Mouse (Mus musculus) ES-Bruce4 (cell line): ENCODE measurements around the gene Slc9a9. TPM values are rescaled to one million over a fixed set of nuclear protein-coding genes. Genes with fewer than 3 reads are reported as not detected.

Source experiments
- H3K27ac ChIP-seq: 2 replicates; pipeline ENCODE4 v1.5.1; 2012; ENCODE audit warnings: low read length, inconsistent platforms; ENCODE audit not compliant: insufficient read depth
- H3K27me3 ChIP-seq: 2 replicates; pipeline ENCODE4 v1.6.1; 2012; ENCODE audit warnings: mild to moderate bottlenecking, low read length, inconsistent platforms; ENCODE audit not compliant: control insufficient read depth, poor library complexity, insufficient read depth, severe bottlenecking
- H3K36me3 ChIP-seq: 2 replicates; pipeline ENCODE4 v1.6.1; 2012; ENCODE audit warnings: inconsistent platforms, mild to moderate bottlenecking, low read length, moderate library complexity; ENCODE audit not compliant: control insufficient read depth, poor library complexity, insufficient read depth, severe bottlenecking
- H3K4me1 ChIP-seq: one replicate; pipeline ENCODE4 v1.8.1; 2011; ENCODE audit warnings: low read length; ENCODE audit not compliant: control insufficient read depth, insufficient read depth
- H3K4me3 ChIP-seq: 2 replicates; pipeline ENCODE4 v1.5.1; 2011; ENCODE audit warnings: low read depth, mild to moderate bottlenecking, low read length
- H3K9ac ChIP-seq: 2 replicates; pipeline ENCODE4 v1.6.1; 2012; ENCODE audit warnings: low read depth, mild to moderate bottlenecking, inconsistent platforms; ENCODE audit not compliant: poor library complexity, severe bottlenecking
- H3K9me3 ChIP-seq: replicated peaks from 2 replicates; pipeline ENCODE4 v1.6.1; 2012; ENCODE audit warnings: mild to moderate bottlenecking, low read length, inconsistent platforms; ENCODE audit not compliant: control insufficient read depth, poor library complexity, insufficient read depth, severe bottlenecking
- CTCF ChIP-seq: IDR thresholded peaks from one replicate; pipeline ENCODE4 v1.8.1; 2011; ENCODE audit warnings: low read depth, low read length
- EP300 ChIP-seq: IDR thresholded peaks from 2 replicates; pipeline ENCODE4 v1.6.1; 2011; ENCODE audit warnings: low read depth, low read length; ENCODE audit not compliant: insufficient read depth
- POLR2A ChIP-seq: IDR thresholded peaks from one replicate; pipeline ENCODE4 v1.8.1; 2011; ENCODE audit warnings: low read length; ENCODE audit not compliant: insufficient read depth
- polyA plus RNA-seq: library from polyadenylated mRNA; stranded (reverse); fragments of >200 nt; gene quantifications from 2 replicates; pipeline ENCODE4 v1.2.4, GENCODE M21; 2011; ENCODE audit warnings: low read depth; ENCODE audit not compliant: missing spikeins, insufficient read depth, insufficient read length

Slc9a9 gene
- polyA plus RNA-seq, 1 experiment, result not detected

GRCm38 (mm10) chr9:95020136-95020706 lies 350.5 kb downstream of the Slc9a9 start:
- Histone ChIP-seq H3K9ac (no peak overlapping the region), H3K36me3 (no peaks in the 10 kb centered on the region), H3K27me3 (no peaks in the 10 kb centered on the region), H3K9me3 (no peaks in the 10 kb centered on the region), H3K4me3 (no peak overlapping the region), H3K27ac (no peak overlapping the region), H3K4me1 (no peaks in the 10 kb centered on the region)
- no peak for TF ChIP-seq CTCF
- no peak for TF ChIP-seq POLR2A
- TF ChIP-seq EP300, result no peak

GRCm38 (mm10) chr9:95034140-95034970 lies 364.6 kb downstream of the Slc9a9 start:
- Histone ChIP-seq H3K36me3 (no peaks in the 10 kb centered on the region), H3K4me1 (no peaks in the 10 kb centered on the region), H3K9me3 (no peaks in the 10 kb centered on the region), H3K9ac (no peak overlapping the region), H3K4me3 (no peak overlapping the region), H3K27me3 (no peaks in the 10 kb centered on the region), H3K27ac (no peak overlapping the region)
- TF ChIP-seq CTCF (no peak), POLR2A (no peak), EP300 (no peak)

GRCm38 (mm10) chr9:95036209-95036608 lies 366.5 kb downstream of the Slc9a9 start:
- no peak for TF ChIP-seq POLR2A
- TF ChIP-seq CTCF, result no peak
- no peak for TF ChIP-seq EP300
- Histone ChIP-seq H3K4me1 (no peaks in the 10 kb centered on the region), H3K27me3 (no peaks in the 10 kb centered on the region)

GRCm38 (mm10) chr9:95042420-95042819 lies 372.7 kb downstream of the Slc9a9 start:
- no peaks in the 10 kb centered on the region for H3K36me3 ChIP-seq
- no peaks in the 10 kb centered on the region for H3K9me3 ChIP-seq
- TF ChIP-seq EP300 (no peak), POLR2A (no peak), CTCF (no peak)
- no peak overlapping the region for H3K9ac ChIP-seq
- no peaks in the 10 kb centered on the region for H3K4me1 ChIP-seq
- no peak overlapping the region for H3K4me3 ChIP-seq
- no peaks in the 10 kb centered on the region for H3K27me3 ChIP-seq
- H3K27ac ChIP-seq, result no peak overlapping the region

More at GRCm38 (mm10) chr9:95036209-95036608, 366.5 kb downstream of the Slc9a9 start:
- Histone ChIP-seq H3K4me3 (no peak overlapping the region), H3K9me3 (no peaks in the 10 kb centered on the region), H3K9ac (no peak overlapping the region), H3K36me3 (no peaks in the 10 kb centered on the region), H3K27ac (no peak overlapping the region)

- TF ChIP-seq EP300 (no peak), POLR2A (no peak), CTCF (no peak)
- Histone ChIP-seq H3K4me3 (no peak overlapping the region), H3K4me1 (no peaks in the 10 kb centered on the region), H3K36me3 (no peaks in the 10 kb centered on the region), H3K27me3 (no peaks in the 10 kb centered on the region), H3K9me3 (no peaks in the 10 kb centered on the region), H3K27ac (no peak overlapping the region), H3K9ac (no peak overlapping the region)
These were observed 382.5 kb downstream of the Slc9a9 start for GRCm38 (mm10) chr9:95052160-95052559.

- Histone ChIP-seq H3K9me3 (no peaks in the 10 kb centered on the region), H3K4me3 (no peak overlapping the region)
- no peak for TF ChIP-seq POLR2A
- TF ChIP-seq EP300, result no peak
- TF ChIP-seq CTCF, result no peak
These were observed 383.5 kb downstream of the Slc9a9 start for GRCm38 (mm10) chr9:95053183-95053582.

More at GRCm38 (mm10) chr9:95053183-95053582, 383.5 kb downstream of the Slc9a9 start:
- Histone ChIP-seq H3K27me3 (no peaks in the 10 kb centered on the region), H3K36me3 (no peaks in the 10 kb centered on the region), H3K27ac (no peak overlapping the region), H3K4me1 (no peaks in the 10 kb centered on the region), H3K9ac (no peak overlapping the region)
